Mouse (Mus musculus) liver, embryonic 15.5 days (tissue): ENCODE measurements around the gene Hspa5. TPM values are rescaled to one million over a fixed set of nuclear protein-coding genes. Genes with fewer than 3 reads are reported as not detected.
"Not testable (repeated sequence)": the region's sequence is repeated elsewhere in the genome, so short reads cannot be mapped to it uniquely, and the experiment has no call there.

ENCODE experiments used
- ATAC-seq: fragments of 200-750 bp; cut with Nextera tagmentation; 2 replicates; pipeline ENCODE4 v1.8.0; 2017; ENCODE audit warnings: moderate number of reproducible peaks, mild to moderate bottlenecking, moderate library complexity; ENCODE audit not compliant: insufficient read depth
- H3K27ac ChIP-seq: fragments of 300-500 bp; sonication (generic); replicated peaks from 2 replicates; pipeline ENCODE4 v1.5.1; 2015; ENCODE audit warnings: mild to moderate bottlenecking, inconsistent platforms
- H3K27me3 ChIP-seq: fragments of 300-500 bp; sonication (generic); 2 replicates; pipeline ENCODE4 v1.6.1; 2015; ENCODE audit warnings: mild to moderate bottlenecking, inconsistent platforms
- H3K36me3 ChIP-seq: fragments of 300-500 bp; sonication (generic); replicated peaks from 2 replicates; pipeline ENCODE4 v1.6.1; 2015; ENCODE audit warnings: moderate library complexity, mild to moderate bottlenecking, inconsistent platforms
- H3K4me1 ChIP-seq: fragments of 300-500 bp; sonication (generic); replicated peaks from 2 replicates; pipeline ENCODE4 v1.6.1; 2015; ENCODE audit warnings: inconsistent platforms
- H3K4me2 ChIP-seq: fragments of 300-500 bp; sonication (generic); 2 replicates; pipeline ENCODE4 v1.6.1; 2015; ENCODE audit warnings: moderate library complexity, mild to moderate bottlenecking, inconsistent platforms
- H3K4me3 ChIP-seq: fragments of 300-500 bp; sonication (generic); replicated peaks from 2 replicates; pipeline ENCODE4 v1.5.1; 2015; ENCODE audit warnings: mild to moderate bottlenecking, inconsistent platforms
- H3K9ac ChIP-seq: fragments of 300-500 bp; sonication (generic); 2 replicates; pipeline ENCODE4 v1.6.1; 2015; ENCODE audit warnings: moderate library complexity, mild to moderate bottlenecking, inconsistent platforms
- H3K9me3 ChIP-seq: fragments of 300-500 bp; sonication (generic); replicated peaks from 2 replicates; pipeline ENCODE4 v1.6.1; 2016; ENCODE audit warnings: inconsistent platforms
- WGBS: fragments of 180-500 bp; shearing (Covaris S2); methylation state at CpG from one replicate; pipeline ENCODE4 v1.1.7; 2015; ENCODE audit warnings: mixed read lengths; ENCODE audit not compliant: insufficient replicate concordance; 5-methylcytosine and 5-hydroxymethylcytosine counted together
- polyA plus RNA-seq: library from polyadenylated mRNA; unstranded; fragments of >200 nt; fragmentation: Nextera tagmentation; extraction: Ambion mirVana; gene quantifications from 2 replicates; pipeline ENCODE4 v1.2.1, GENCODE M21; 2015

Gene Hspa5
- polyA plus RNA-seq, 1 experiment from 2014 or later: 509 TPM

DNA sequence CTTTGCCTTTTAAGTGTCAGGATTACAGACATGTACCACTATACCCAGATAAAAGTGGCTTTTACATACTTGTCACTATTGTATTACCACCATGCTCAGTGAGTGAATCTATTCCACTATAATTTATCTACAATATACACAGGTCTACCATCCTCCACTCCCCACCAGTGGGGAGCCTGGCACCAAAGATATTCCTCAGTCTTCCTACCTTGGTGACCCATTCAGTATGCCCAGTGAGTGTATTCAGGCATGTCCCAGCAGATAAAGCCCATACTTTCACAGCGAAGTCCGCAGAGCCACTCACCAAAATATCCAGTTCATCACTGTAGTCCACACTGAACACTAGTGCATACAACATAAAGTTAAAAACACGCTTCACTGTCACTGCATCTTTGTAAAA lies 39.0 kb downstream of the Hspa5 start:
- peak; percentile 76 for ATAC-seq
- Histone ChIP-seq H3K4me1 (peaks cover 66% of the 10 kb centered on the region), H3K36me3 (peaks cover 95% of the 10 kb centered on the region), H3K9ac (0 out of 2 replicates have a peak overlapping the region, but pooled peaks have one; percentile 3), H3K27ac (peak overlapping the region; percentile 76), H3K4me2 (0 out of 2 replicates have a peak overlapping the region, but pooled peaks have one; percentile 4), H3K27me3 (no peaks in the 10 kb centered on the region), H3K9me3 (no peaks in the 10 kb centered on the region), H3K4me3 (no peak overlapping the region)
- WGBS: 57% methylated on average over 3 of the region's 3 CpGs

- ATAC-seq: no peak
- no peaks in the 10 kb centered on the region for H3K27me3 ChIP-seq
- no peak overlapping the region for H3K27ac ChIP-seq
- H3K4me1 ChIP-seq: peaks cover 55% of the 10 kb centered on the region
- H3K36me3 ChIP-seq: peaks cover 95% of the 10 kb centered on the region
- H3K9me3 ChIP-seq: no peaks in the 10 kb centered on the region
- WGBS: 80% methylated on average over 7 of the region's 7 CpGs
- no peak overlapping the region for H3K9ac ChIP-seq
- H3K4me2 ChIP-seq: no peak overlapping the region
- no peak overlapping the region for H3K4me3 ChIP-seq
Measured at GRCm38 (mm10) chr2:34812706-34813105, 40.9 kb downstream of the Hspa5 start.

DNA sequence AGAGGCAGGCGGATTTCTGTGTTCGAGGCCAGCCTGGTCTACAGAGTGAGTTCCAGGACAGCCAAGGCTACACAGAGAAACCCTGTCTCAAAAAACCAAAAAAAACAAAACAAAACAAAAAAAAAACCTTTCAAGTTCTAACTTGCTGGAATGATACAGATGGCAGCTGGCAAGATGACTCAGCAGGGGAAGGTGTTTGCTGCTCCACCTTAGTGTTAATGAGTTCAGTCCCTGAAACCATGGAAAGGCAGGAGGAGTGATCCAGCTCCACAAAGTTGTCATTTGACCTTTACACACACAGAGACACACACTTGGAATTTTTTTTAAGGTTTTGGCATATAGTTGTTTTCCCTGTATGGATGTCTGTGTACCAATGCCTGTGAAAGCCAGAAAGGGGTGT lies 44.1 kb downstream of the Hspa5 start:
- Histone ChIP-seq H3K4me1 (peaks cover 27% of the 10 kb centered on the region), H3K27ac (peak overlapping the region; percentile 64), H3K36me3 (peaks cover 93% of the 10 kb centered on the region)
- not testable (repeated sequence) for H3K9ac ChIP-seq, H3K4me3 ChIP-seq, H3K9me3 ChIP-seq, H3K4me2 ChIP-seq, H3K27me3 ChIP-seq
- WGBS: 92% methylated on average over 2 of the region's 2 CpGs
- ATAC-seq: peak; percentile 54; the same call in 1 of the 2 replicates

DNA sequence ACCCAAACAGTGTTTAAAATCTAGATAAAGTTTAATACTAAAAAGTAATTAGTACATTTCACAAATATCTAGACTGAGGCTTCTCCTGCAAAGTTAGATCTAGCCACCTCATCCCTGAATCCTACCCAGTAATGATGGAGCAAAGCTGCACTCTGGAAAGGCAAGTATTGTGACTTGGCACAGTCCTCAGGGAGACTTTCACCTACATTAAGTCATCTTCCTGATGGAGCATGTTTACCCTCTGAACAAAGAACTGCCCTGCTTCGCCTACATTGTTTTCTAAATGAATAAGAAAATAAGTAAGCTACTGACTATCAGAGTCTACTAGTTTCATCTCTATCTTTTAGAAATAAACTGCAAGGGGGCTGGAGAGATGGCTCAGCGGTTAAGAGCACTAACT lies 46.7 kb downstream of the Hspa5 start:
- Histone ChIP-seq H3K4me3 (no peak overlapping the region), H3K36me3 (peaks cover 86% of the 10 kb centered on the region), H3K4me2 (no peak overlapping the region), H3K27me3 (no peaks in the 10 kb centered on the region), H3K9ac (no peak overlapping the region), H3K27ac (no peak overlapping the region), H3K9me3 (no peaks in the 10 kb centered on the region), H3K4me1 (peaks cover 39% of the 10 kb centered on the region)
- ATAC-seq: no peak
- 95% methylated on average over 2 of the region's 2 CpGs for WGBS

- Histone ChIP-seq H3K27ac (peak within 1 kb of the TSS; percentile 94), H3K36me3 (peaks cover 20% of the 10 kb centered on the region), H3K4me2 (peak within 1 kb of the TSS; percentile 88), H3K4me3 (peak within 1 kb of the TSS; percentile 95), H3K9me3 (no peaks in the 10 kb centered on the region), H3K27me3 (no peaks in the 10 kb centered on the region; the same call in 1 of the 2 replicates), H3K4me1 (peaks cover 54% of the 10 kb centered on the region), H3K9ac (peak within 1 kb of the TSS; percentile 96)
- under 1% methylated on average over 56 of the region's 57 CpGs for WGBS
- peak; percentile 93 for ATAC-seq
Measured at GRCm38 (mm10) chr2:34825827-34826459, 54.2 kb downstream of the Hspa5 start, which contains the start of gene Fbxw2. Gene Fbxw2, minus strand, starts transcription at chr2:34826311.

- WGBS: 35% methylated on average over 20 of the region's 21 CpGs
- H3K36me3 ChIP-seq: peaks cover 16% of the 10 kb centered on the region
- H3K27me3 ChIP-seq: no peaks in the 10 kb centered on the region; the same call in 1 of the 2 replicates
- H3K9ac ChIP-seq: peak overlapping the region; percentile 96
- peak overlapping the region; percentile 95 for H3K4me3 ChIP-seq
- H3K4me1 ChIP-seq: peaks cover 50% of the 10 kb centered on the region
- H3K4me2 ChIP-seq: peak overlapping the region; percentile 88
- H3K9me3 ChIP-seq: no peaks in the 10 kb centered on the region
- peak overlapping the region; percentile 94 for H3K27ac ChIP-seq
- no peak for ATAC-seq
Measured at GRCm38 (mm10) chr2:34826460-34827231, 54.9 kb downstream of the Hspa5 start.

Other genes starting within 250 kb of the Hspa5 start
- 79.9 and 89.4 TPM in 2 replicates for gene Gapvd1, start 16.7 kb upstream of the Hspa5 start, polyA plus RNA-seq
- 20.1 and 22.3 TPM in 2 replicates for gene Rabepk, start 27.9 kb downstream of the Hspa5 start, polyA plus RNA-seq
- gene Fbxw2, start 54.3 kb downstream of the Hspa5 start, polyA plus RNA-seq: 57.5 and 60.5 TPM in 2 replicates
- not detected in 2 replicates for gene Gm34653, start 61.0 kb downstream of the Hspa5 start, polyA plus RNA-seq
- 8.2 and 8.4 TPM in 2 replicates for gene Cutal, start 102.4 kb downstream of the Hspa5 start, polyA plus RNA-seq
- gene Psmd5, start 103.0 kb downstream of the Hspa5 start, polyA plus RNA-seq: 67.5 and 71.5 TPM in 2 replicates
- 1.5 and 1.8 TPM in 2 replicates for gene Phf19, start 142.1 kb downstream of the Hspa5 start, polyA plus RNA-seq
- gene Traf1, start 189.8 kb downstream of the Hspa5 start, polyA plus RNA-seq: 0.29 and 0.61 TPM in 2 replicates